Mouse (Mus musculus) spleen, adult 12 weeks (tissue): ENCODE data around the gene Aars.
"Not testable (repeated sequence)": the region's sequence is repeated elsewhere in the genome, so short reads cannot be mapped to it uniquely, and the experiment has no call there.

ENCODE experiments used
- DNase-seq: peaks from one replicate; pipeline ENCODE4 v3.0.0; 2022; ENCODE audit warnings: low spot score

The Aars gene

GRCm38 (mm10) chr8:111032916-111033315 is at the start of gene Aars:
Gene Aars (plus strand): TSS chr8:111033144.
- DNase-seq: no peak

GRCm38 (mm10) chr8:110987805-110988744 is 44.9 kb upstream of the Aars start:
- DNase-seq: no peak

DNA sequence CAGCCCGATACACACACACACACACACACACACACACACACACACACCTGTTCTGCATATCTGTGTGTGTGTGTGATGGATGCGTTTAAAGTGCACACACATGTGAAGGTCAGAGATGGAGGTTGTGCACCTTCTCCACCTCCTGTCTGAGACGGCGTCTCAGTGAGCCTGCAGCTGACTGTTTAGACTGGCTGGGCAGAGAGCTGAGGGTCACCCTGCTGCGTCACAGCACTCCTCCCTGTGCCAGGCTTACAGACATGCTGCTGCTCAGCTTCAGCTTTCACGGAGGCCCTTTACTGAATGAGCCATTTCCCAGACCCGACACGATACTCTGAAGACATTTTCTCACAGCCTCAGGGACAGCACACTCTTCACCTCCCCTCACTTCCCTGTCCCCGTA is 42.9 kb upstream of the Aars start:
- no peak for DNase-seq

DNA sequence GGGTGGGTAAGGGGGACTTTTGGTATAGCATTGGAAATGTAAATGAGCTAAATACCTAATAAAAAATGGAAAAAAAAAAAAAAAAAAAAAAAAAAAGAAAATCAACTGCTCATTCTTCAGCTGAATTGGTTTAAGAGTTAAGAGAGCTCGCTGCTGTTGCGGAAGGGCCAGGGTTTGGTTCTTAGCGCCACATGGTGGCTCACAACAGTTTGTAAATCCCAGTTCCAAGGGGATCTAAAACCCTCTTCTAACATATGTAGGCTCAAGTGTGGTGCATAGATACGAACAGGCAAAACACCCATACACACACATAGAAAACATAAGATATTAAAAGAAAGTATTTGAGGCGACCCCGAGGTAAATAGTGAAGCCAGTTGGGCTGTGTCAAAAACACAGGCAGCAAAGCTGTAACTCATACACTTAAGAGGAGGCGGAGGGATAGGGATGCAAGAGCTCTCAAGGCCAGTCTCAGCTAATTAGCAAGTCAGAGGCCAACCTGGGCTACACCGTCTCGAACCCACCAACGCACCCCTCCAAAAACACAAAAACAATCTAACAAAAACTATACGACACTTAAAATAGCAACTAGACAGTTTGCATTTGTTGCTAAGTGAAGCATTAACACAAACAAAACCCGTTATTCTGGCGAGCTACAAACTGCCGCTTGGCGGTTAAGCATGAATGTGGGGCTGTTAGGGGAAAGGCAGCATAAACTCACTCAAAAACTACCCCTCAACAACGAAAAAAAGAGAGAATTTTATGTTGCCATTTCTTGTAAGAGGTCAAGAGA is 36.1 kb upstream of the Aars start:
- DNase-seq: peak; percentile 1

DNA sequence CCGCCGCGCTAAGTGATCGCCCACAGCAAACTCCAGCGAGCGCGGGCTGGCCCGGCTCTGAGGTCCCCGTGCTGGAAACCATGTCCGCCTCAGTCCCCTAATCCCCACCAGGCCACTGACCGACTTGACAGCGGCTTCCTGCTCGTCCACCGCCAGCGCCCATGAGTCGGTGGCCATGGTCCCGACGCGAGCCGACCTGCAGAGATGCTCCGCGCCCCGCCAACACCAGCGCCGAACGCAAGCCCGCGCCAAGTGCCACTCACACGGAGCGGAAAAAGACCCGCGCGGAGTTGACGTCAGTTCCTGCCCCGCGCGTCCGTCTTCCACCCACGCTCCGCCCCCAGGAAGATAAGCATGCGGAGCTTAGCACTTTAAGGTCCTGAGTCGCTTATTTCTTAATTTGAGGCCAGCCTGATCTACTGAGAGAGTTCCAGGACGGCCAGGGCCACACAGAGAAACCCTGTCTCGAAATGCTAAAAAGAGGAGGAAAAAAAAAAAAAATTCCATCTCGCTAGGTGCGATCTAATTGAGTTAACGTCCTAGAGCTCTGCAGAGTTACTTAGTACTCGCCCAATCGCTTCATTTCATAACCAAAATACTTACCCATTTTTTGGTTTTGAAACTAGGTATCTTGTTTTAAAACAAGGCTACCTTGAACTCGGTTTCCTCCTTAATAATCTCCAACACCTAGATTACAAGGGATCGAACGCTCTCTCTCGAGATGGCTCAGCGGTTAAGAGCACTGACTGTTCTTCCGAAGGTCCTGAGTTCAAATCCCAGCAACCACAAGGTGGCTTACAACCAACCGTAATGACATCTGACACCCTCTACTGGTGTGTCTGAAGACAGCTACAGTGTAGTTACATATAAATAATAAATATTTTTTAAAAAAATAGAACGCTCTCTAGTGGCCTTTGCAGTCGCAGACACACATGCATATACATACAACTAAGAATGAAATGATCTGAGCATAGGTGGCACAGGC is 35.1 kb upstream of the Aars start, which contains the start of gene Ddx19a:
TSS of gene Ddx19a (minus strand) at position 254 of the 985 bp plus-strand sequence.
- peak; percentile 79 for DNase-seq

DNA sequence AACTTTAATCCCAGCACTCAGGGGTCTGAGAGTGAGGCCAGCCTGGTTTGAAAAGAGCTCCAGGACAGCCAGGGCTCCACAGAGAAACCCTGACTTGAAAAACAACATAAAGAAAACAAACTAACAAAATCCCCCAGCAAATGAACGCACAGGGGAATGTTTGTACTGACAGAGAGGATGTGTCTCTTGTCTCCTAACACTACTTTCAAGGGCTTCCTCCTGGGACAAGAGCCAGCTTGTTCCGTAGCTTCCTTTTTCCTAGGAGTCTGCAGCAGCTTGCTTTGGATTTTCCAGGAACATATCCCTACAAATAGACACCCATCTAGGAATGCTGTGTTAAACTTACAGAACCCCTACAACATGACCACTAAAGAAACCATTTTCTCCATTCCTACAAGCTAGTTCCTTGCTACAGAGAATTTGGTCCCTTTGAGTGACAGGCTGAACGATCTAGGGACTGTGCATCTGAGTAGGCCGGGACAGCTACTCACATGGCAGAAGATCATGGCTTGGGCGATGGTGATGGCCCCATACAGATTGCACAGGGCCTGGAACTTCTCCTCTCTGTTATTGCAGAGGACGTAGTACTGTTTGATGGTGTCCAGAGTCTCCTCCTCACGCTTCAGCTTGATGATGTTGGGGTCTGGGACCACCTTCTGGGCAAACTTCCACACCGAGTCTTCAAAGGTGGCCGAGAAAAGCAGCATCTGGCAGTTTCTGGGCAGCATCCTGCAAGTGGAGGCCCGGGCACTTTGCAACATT is 22.5 kb upstream of the Aars start:
- not testable (repeated sequence) for DNase-seq

GRCm38 (mm10) chr8:111026609-111027008 is 6.3 kb upstream of the Aars start:
- DNase-seq: not testable (repeated sequence)

GRCm38 (mm10) chr8:111027391-111027937 is 5.5 kb upstream of the Aars start:
- DNase-seq: peak; percentile 71

DNA sequence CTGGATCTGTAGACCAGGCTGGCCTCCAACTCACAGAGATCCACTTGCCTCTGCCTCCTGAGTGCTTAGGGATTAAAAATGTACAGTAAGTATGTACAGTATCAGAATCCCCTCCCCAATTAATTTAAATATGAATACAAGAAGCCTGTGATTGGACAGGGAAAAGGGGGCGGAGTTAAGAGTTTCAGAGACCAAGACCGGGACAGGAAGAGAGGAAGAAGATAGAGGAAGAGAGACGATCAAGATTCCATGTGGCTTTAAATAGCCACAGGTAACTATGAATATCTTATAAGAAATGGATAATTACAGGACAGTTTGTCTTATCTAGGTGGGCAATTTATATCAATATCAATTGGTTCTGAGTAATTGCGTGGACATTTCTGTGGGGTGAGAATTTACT is 3.4 kb upstream of the Aars start:
- no peak for DNase-seq

DNA sequence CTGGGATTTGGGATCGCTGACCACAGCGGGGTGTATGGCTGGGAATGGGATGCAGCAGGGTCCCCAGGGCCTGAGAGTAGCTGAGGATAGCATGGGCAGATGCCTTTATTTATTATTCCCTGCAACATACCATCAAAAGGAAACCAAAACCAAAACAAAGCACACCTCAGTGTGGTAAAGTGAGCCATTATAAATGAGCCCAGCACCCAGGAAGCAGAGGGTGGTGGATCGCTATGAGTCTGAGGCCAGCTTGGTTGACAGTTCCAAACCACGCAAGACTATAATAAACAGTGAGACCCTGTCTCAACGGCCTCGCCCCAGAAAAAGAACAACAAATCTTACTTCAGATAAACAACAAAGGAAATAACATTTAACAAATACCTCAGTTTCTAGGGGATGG is 2.9 kb upstream of the Aars start:
- no peak for DNase-seq

DNA sequence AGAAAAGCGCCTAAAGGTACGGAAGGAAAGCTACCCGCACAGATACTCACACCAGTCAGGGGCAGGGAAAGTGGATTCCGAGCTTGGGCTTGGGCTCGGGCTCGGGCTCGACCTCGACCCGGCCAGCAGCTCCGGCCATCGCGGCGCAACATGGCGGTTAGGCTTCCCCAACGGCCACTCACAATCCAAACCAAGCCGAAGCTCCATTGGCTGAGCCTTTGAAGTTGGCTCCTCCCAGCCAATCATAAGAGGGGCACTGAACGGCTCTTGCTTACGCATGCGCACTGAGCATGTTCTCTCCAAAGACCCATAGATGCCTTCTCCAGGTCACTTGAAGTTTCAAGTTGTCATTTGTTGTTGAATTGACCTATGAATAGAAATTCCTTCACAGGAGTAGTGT is 1.4 kb upstream of the Aars start, which contains the start of gene Ddx19b:
TSS of gene Ddx19b (minus strand) at position 180 of the 400 bp plus-strand sequence.
- no peak for DNase-seq

DNA sequence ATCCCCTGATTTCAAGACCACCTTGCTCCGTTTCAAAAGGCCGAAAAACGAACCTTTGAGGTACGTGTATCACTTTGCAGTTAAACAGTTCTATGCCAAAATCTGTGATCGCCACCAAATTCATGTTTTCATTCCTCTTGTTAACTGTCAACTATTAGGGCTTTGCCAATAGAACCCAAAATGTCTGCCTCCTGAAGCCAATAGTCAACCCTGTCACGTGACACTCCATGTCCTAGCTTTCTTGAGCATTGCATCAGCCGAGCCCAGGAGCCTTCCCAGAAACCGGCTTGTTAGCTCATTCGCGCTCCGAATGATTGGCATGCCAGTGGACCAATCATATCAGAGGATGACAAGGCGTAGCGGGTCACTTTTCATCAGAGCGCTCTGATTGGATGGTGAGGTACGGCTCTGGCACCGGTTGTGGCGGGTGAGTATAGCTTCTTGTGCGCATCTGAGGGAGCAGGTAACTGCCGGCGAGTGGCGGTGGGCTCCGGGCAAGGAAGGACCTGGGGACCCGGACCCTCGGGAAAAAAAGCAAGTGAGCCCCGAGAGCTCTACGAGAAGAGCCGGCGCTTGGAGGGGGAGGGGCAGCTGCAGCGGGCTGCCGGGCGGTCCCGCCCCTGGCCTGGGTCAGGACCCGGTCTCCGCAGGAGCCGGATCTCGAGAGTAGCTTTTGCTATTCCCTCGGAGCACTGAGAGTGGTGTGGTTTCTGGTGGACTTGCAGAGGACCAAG is 705 bp downstream of the Aars start:
- peak; percentile 94 for DNase-seq

GRCm38 (mm10) chr8:111034276-111034675 is 1.3 kb downstream of the Aars start:
- DNase-seq: no peak

GRCm38 (mm10) chr8:111036591-111036990 is 3.6 kb downstream of the Aars start:
- no peak for DNase-seq

DNA sequence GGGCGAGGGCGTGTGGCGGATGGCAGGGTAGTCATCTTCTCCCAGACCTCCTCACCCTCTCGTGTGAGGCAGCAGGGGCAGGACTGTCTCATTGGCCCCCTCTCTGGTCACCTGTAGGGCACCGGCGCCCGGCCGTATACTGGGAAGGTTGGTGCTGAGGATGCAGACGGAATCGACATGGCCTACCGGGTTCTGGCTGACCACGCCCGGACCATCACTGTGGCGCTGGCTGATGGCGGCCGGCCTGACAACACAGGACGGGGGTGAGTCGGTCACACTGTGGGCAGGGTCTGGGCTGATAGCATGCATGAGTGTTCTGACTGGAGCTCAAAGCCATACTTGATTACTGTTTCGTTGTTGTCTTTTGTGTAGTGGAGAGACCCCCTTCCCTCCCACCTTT is 9.6 kb downstream of the Aars start:
- DNase-seq: no peak

- DNase-seq: no peak
Measured at GRCm38 (mm10) chr8:111044003-111044734, 11.2 kb downstream of the Aars start.

DNA sequence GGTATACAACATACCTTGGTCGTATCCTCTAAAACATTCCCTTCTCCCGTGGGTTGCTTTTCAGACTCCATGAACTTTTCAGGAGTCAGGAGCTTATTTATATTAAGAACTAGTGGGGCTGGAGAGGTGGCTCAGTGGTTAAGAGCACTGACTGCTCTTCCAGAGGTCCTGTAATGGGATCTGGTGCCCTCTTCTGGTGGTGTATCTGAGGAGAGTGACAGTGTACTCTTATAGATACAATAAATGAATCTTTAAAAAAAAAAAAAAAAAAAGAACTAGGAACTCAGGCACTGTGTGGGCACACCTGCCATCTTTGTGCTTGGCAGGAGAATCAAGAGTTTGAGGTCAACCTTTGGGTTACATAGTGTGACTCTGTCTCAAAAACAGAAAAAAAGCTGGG is 15.8 kb downstream of the Aars start:
- no peak for DNase-seq

DNA sequence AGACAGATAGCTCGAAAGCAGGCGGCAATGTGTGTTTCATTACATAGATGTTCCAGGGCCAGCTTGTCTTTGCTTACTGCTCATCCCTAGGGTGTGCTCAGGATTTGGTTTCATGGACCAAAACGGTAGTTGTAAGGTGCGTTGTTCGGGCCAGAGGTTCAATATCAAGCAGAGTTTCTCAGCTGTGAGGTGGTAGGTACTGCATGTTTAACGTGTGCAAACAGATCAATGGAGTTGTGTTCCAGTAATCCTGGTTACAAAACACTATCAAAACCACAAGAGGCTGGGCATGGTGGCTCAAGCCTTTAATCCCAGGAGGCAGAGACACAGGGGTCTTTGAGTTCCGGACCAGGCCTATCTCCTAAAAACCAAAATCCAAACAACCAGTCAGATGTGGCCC is 16.2 kb downstream of the Aars start:
- no peak for DNase-seq
